Mouse (Mus musculus): ENCODE measurements around the gene Apob.
"Not testable (repeated sequence)": the region's sequence is repeated elsewhere in the genome, so short reads cannot be mapped to it uniquely, and the experiment has no call there.

Apob gene

GRCm38 (mm10) chr12:7977466-7978189, at the start of gene Apob:
Gene Apob, plus strand, starts transcription at chr12:7977648.
- no peak for DNase-seq (ENCODE audit: low read depth, low spot score)

GRCm38 (mm10) chr12:7932405-7932920, 45.0 kb upstream of the Apob start:
- DNase-seq (ENCODE audit: low read depth, low spot score) = no peak

GRCm38 (mm10) chr12:7950098-7950745, 27.2 kb upstream of the Apob start:
- DNase-seq (ENCODE audit: low read depth, low spot score) = no peak

GRCm38 (mm10) chr12:7958851-7959250, 18.6 kb upstream of the Apob start:
- no peak for DNase-seq (ENCODE audit: low read depth, low spot score)

- no peak for DNase-seq (ENCODE audit: low read depth, low spot score)
Observed at GRCm38 (mm10) chr12:7959310-7959918, 18.0 kb upstream of the Apob start.

GRCm38 (mm10) chr12:7962314-7962927, 15.0 kb upstream of the Apob start:
- no peak for DNase-seq (ENCODE audit: low read depth, low spot score)

GRCm38 (mm10) chr12:7967221-7967620, 10.2 kb upstream of the Apob start:
- no peak for DNase-seq (ENCODE audit: low read depth, low spot score)

- no peak for DNase-seq (ENCODE audit: low read depth, low spot score)
Observed at GRCm38 (mm10) chr12:7970301-7970700, 7.1 kb upstream of the Apob start.

GRCm38 (mm10) chr12:7970817-7971216, 6.6 kb upstream of the Apob start:
- no peak for DNase-seq (ENCODE audit: low read depth, low spot score)

GRCm38 (mm10) chr12:7971736-7972135, 5.7 kb upstream of the Apob start:
- DNase-seq (ENCODE audit: low read depth, low spot score) = no peak

- DNase-seq (ENCODE audit: low read depth, low spot score) = no peak
Observed at GRCm38 (mm10) chr12:7973773-7974322, 3.6 kb upstream of the Apob start.

GRCm38 (mm10) chr12:7978190-7978884, 889 bp downstream of the Apob start:
- DNase-seq (ENCODE audit: low read depth, low spot score) = peak; percentile 22

- DNase-seq (ENCODE audit: low read depth, low spot score) = no peak
Observed at GRCm38 (mm10) chr12:7984411-7984810, 7.0 kb downstream of the Apob start.

- peak; percentile 13 for DNase-seq (ENCODE audit: low read depth, low spot score)
Observed at GRCm38 (mm10) chr12:7990804-7991203, 13.4 kb downstream of the Apob start.

GRCm38 (mm10) chr12:7991570-7991969, 14.1 kb downstream of the Apob start:
- no peak for DNase-seq (ENCODE audit: low read depth, low spot score)

- no peak for DNase-seq (ENCODE audit: low read depth, low spot score)
Observed at GRCm38 (mm10) chr12:8020931-8021330, 43.5 kb downstream of the Apob start.

GRCm38 (mm10) chr12:8029520-8029919, 52.1 kb downstream of the Apob start:
- DNase-seq (ENCODE audit: low read depth, low spot score) = no peak

GRCm38 (mm10) chr12:8030057-8030456, 52.6 kb downstream of the Apob start:
- no peak for DNase-seq (ENCODE audit: low read depth, low spot score)

- not testable (repeated sequence) for DNase-seq (ENCODE audit: low read depth, low spot score)
Observed at GRCm38 (mm10) chr12:8031169-8031568, 53.7 kb downstream of the Apob start.

- DNase-seq (ENCODE audit: low read depth, low spot score) = no peak
Observed at GRCm38 (mm10) chr12:8031595-8032358, 54.3 kb downstream of the Apob start.
